Mouse (Mus musculus): ENCODE results near the gene Ccdc174. TPM values are rescaled to one million over a fixed set of nuclear protein-coding genes. Genes with fewer than 3 reads are reported as not detected.
A peak's percentile ranks its signal among the peaks of the same experiment; 100 is the strongest.
"Not testable (repeated sequence)": the region's sequence is repeated elsewhere in the genome, so short reads cannot be mapped to it uniquely, and the experiment has no call there.

Gene Ccdc174
- polyA plus RNA-seq (2012; rRNA removed), result 19.0 and 23.1 TPM in 2 replicates

DNA sequence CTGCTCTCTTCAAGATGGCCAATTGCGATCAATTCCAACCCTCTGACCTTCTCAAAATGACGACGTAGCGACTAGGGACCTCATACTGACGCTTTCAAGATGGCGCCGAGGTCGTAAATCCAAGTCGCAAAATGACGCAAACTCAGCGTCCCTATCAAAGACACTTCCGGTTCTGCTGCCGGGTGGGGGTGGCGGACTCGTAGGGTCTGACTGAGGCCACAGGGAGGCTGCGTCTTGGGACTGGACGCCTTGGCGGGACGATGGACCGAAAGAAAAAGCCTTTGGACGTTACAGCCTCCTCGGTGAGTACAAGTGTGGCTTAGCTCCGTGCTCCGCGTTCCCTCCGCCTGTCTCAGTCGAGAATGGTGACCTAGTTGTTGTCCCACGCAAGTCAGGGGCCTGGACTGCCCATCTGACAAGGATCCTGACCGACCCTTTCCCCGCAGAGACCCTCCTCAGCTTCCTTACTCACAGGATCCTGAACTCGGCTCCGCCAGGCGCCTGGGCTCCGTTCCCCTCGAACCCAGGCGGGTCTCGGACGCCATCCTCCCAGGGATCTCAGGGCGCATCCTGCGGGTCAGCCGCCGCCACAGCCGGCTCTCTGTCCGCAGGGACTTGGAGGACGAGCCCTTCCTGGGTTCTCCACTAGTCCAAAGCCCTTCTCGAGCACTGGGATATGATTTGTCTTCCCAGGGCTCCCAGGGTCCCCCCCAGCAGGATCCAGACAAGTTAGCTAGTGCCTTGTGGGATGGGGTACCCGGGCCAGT is at the start of gene Ccdc174:
Gene Ccdc174 (plus strand): TSS at position 169 of the 767 bp plus-strand sequence.
- peak; percentile 93 to 99 for DNase-seq (ENCODE audit: extremely low spot score in 1 of 2, low spot score in 1 of 2)

DNA sequence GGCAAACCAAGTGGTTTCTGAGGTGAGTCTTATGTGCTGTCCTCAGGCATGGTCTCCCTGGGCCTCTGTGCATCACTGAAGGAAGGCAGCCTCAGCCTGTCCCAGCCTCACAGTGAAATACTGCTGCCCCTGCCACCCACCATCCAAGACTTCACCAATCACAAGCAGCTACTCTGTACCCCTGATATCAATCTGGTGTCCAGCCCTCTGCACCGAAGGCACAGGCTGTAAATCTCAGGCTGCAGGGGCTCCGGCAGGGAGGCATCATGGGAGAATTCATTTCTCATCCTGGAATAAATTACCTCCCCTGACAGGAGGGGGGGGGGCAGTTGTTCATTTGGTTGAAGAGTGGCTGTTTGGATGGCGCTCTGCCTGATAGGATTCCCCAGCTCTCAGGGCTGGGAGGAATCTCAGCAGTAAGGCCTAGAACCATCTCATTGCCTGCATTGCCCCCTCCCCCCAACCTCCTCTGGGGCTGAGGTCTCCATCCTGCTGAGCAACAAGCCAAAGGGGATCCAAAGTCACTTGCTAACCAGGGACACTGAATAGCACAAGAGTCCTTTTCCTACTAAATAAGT is 44.9 kb upstream of the Ccdc174 start:
- no peak for DNase-seq (ENCODE audit: extremely low spot score in 1 of 2, low spot score in 1 of 2)

GRCm38 (mm10) chr6:91839010-91839871 is 38.6 kb upstream of the Ccdc174 start:
- peak; percentile 39 to 85 for DNase-seq (ENCODE audit: extremely low spot score in 1 of 2, low spot score in 1 of 2)

GRCm38 (mm10) chr6:91842897-91843627 is 34.8 kb upstream of the Ccdc174 start:
- no peak for DNase-seq (ENCODE audit: extremely low spot score in 1 of 2, low spot score in 1 of 2)

DNA sequence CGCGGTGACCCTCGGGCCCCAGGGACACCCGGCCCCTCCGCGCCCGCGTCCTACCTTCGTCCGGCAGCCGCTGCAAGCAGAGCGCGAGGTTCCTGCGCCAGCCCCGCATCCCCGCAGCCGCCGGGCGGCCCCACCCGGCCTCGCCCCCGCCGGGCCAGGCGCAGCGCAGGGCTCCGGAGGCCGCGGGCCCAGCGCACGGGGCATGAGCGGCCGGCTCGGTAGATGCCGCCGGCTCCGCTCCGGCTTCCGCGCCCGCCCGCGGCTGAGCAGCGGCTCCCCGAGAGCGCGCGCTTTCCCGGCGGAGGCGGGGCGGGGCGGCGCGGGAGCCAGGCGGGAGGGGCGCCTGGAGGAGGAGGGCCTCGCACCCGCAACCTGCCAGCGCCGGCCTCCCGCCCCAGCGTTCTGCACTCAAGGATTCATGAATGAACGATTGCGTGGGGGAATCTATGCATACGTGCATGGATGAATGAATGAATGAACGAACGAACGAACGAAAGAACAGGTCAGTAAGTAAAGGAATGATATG is 34.2 kb upstream of the Ccdc174 start:
- peak in 1 of 2 experiments; percentile 31 for DNase-seq (ENCODE audit: extremely low spot score in 1 of 2, low spot score in 1 of 2)

DNA sequence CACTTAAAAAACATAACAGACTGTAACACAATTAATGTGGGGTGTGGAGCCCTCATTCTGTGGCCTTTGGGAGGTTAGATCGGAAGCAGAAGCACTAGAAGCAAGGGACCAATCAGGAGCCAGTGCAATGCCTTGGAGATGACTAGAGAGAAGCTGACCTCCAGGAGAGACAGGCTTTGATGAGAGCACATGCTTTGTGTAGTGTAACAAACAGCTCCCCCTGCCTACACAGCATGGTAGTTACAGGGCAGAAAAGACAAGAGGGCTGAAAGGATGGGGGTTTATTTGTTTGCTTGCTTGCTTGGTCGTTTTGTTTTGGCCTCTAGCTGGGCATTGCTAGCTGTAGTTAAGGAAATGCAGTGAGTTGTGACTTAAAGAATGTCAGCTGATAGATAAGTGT is 25.3 kb upstream of the Ccdc174 start:
- peak in 1 of 2 experiments; percentile 66 for DNase-seq (ENCODE audit: extremely low spot score in 1 of 2, low spot score in 1 of 2)

DNA sequence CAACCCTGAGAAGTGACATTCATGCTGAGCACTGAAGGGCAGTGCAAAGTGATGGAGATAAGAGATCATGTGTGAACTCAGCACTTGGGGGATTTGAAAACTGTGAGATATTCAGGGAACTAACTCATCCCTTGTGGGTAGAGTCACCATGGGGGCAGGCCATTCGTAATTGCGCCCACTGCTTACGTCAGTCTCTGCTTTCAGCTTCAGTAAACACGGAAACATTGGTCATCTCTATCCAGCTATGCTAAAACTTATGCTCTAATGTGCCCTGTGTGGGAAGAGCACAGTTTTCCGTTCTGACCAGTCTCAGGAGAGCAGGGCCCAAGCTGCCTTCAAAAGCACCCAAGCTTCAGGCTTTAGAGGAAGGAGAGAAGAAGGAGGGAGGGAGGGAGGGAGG is 19.5 kb upstream of the Ccdc174 start:
- DNase-seq (ENCODE audit: extremely low spot score in 1 of 2, low spot score in 1 of 2), result no peak

- DNase-seq (ENCODE audit: extremely low spot score in 1 of 2, low spot score in 1 of 2), result no peak
Measured at GRCm38 (mm10) chr6:91862848-91863247, 15.0 kb upstream of the Ccdc174 start.

DNA sequence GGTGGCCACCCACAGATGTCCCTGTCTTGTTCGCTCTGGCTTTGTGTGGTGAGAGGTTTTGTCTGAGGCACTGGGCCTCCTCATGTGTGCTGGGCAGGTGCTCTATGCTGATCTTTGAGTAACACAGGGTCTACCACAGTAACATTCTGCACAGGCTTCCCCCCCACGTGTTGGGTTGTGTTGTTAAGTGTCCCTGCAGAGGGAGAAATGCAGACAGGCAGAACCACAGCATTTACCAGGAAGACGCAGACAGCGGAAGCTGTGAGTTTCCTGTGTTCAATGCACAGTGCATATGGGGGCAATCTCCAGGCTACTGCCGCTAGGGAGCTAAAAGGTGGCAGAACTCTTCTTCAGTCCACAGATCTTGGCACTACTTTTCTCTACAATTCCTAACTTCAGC is 13.3 kb upstream of the Ccdc174 start:
- DNase-seq (ENCODE audit: extremely low spot score in 1 of 2, low spot score in 1 of 2), result no peak

GRCm38 (mm10) chr6:91865601-91866000 is 12.3 kb upstream of the Ccdc174 start:
- peak; percentile 66 to 71 for DNase-seq (ENCODE audit: extremely low spot score in 1 of 2, low spot score in 1 of 2)

- no peak for DNase-seq (ENCODE audit: extremely low spot score in 1 of 2, low spot score in 1 of 2)
Measured at GRCm38 (mm10) chr6:91868091-91868490, 9.8 kb upstream of the Ccdc174 start.

- DNase-seq (ENCODE audit: extremely low spot score in 1 of 2, low spot score in 1 of 2), result no peak
Measured at GRCm38 (mm10) chr6:91872781-91873180, 5.1 kb upstream of the Ccdc174 start.

- no peak for DNase-seq (ENCODE audit: extremely low spot score in 1 of 2, low spot score in 1 of 2)
Measured at GRCm38 (mm10) chr6:91883859-91884258, 6.0 kb downstream of the Ccdc174 start.

DNA sequence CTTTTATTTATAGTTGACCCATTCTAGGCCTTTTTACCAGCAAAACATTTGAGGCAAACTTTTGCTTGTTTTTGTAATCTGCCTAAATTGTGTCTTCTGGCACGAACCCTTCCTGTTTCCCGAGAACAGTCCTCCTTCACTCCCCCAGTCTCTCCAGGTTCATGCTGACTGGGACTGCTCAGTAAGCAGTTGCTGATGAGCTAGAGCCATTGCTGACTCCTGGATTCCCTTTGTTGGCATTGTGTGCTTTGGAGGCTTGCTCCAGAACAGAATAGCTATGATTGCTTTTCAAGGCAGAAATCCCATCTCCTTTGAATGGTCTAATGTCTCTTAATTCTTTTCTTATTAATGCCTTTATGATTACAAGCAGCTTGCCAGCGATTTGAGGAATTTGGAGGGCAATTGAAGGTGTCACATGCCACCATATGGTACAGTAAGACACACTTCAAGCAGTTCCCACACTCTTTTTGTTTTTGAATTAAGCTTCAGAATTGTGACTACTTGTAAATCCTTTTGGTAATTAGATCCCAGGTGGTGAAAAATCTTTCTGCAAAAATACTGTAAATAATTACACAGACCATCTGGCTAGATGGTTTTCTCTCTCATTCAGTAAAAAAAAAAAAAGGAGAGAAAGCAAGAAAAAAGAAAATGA is 11.5 kb downstream of the Ccdc174 start:
- no peak for DNase-seq (ENCODE audit: extremely low spot score in 1 of 2, low spot score in 1 of 2)

DNA sequence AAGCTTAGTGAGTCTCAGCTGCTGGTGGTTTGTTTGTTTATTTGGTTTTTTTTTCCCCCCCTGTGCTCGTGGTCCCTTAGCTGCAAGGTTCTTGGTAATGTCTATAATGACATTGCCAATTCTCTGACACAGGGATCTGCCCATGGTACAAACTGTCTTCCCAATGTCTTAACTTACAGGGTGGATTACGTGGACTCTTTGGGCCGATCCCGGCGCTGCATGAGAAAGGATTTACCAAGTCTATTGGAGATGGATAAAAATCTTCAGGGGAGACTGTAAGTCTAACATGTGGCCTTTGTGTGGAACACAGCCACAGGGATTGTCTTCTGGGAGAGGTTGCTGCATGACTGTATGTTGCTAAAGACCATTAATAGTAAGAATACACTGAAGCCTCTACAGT is 12.8 kb downstream of the Ccdc174 start:
- DNase-seq (ENCODE audit: extremely low spot score in 1 of 2, low spot score in 1 of 2), result no peak

GRCm38 (mm10) chr6:91891776-91892175 is 13.9 kb downstream of the Ccdc174 start:
- DNase-seq (ENCODE audit: extremely low spot score in 1 of 2, low spot score in 1 of 2), result peak in 1 of 2 experiments; percentile 42

GRCm38 (mm10) chr6:91896783-91897182 is 18.9 kb downstream of the Ccdc174 start:
- DNase-seq (ENCODE audit: extremely low spot score in 1 of 2, low spot score in 1 of 2), result no peak

GRCm38 (mm10) chr6:91901505-91901904 is 23.7 kb downstream of the Ccdc174 start:
- DNase-seq (ENCODE audit: extremely low spot score in 1 of 2, low spot score in 1 of 2), result peak; percentile 55 to 90

DNA sequence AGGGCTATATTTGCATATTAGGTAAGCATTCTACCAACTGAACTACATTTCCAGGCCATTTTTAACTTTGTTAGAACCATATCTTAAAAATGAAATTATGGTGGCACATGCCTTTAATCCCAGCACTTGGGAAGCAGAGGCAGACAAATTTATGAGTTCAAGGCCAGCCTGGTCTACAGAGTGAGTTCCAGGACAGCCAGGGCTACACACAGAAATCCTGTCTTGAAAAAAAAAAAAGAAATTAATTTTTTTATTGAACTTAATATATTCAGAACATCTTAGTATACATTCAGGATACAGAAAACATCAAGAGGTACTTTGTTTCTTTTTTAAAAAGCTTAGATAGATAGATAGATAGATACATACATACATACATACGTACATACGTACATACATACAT is 24.7 kb downstream of the Ccdc174 start, which contains the start of gene 4930590J08Rik:
Gene 4930590J08Rik (plus strand): TSS at position 301 of the 400 bp plus-strand sequence.
- not testable (repeated sequence) for DNase-seq (ENCODE audit: extremely low spot score in 1 of 2, low spot score in 1 of 2)

GRCm38 (mm10) chr6:91914011-91914410 is 36.2 kb downstream of the Ccdc174 start:
- DNase-seq (ENCODE audit: extremely low spot score in 1 of 2, low spot score in 1 of 2), result no peak

Measured in frontal cortex, adult 2 months (tissue).